Mouse (Mus musculus) forebrain, postnatal 0 days (tissue): ENCODE measurements around the gene Syt1. TPM values are rescaled to one million over a fixed set of nuclear protein-coding genes. Genes with fewer than 3 reads are reported as not detected.
A peak's percentile ranks its signal among the peaks of the same experiment; 100 is the strongest.

Experiments
- ATAC-seq: fragments of 200-750 bp; cut with Nextera tagmentation; 2 replicates; pipeline ENCODE4 v1.8.0; 2017; ENCODE audit warnings: mild to moderate bottlenecking, moderate library complexity
- DNase-seq: peaks from one replicate; pipeline ENCODE4 v3.0.0-alpha.2; 2015
- H3K27ac ChIP-seq: fragments of 300-500 bp; sonication (generic); 2 replicates; pipeline ENCODE4 v1.5.1; 2014; ENCODE audit warnings: low read depth, mild to moderate bottlenecking, antibody characterized with exemption, low read length, moderate library complexity, mixed read lengths
- H3K27me3 ChIP-seq: fragments of 300-500 bp; sonication (generic); 2 replicates; pipeline ENCODE4 v1.6.1; 2014; ENCODE audit warnings: mild to moderate bottlenecking, low read length, mixed read lengths; ENCODE audit not compliant: insufficient read depth
- H3K36me3 ChIP-seq: fragments of 300-500 bp; sonication (generic); 2 replicates; pipeline ENCODE4 v1.6.1; 2014; ENCODE audit warnings: mild to moderate bottlenecking, moderate library complexity; ENCODE audit not compliant: insufficient read depth
- H3K4me1 ChIP-seq: fragments of 300-500 bp; sonication (generic); 2 replicates; pipeline ENCODE4 v1.6.1; 2014; ENCODE audit warnings: antibody characterized with exemption; ENCODE audit not compliant: insufficient read depth
- H3K4me2 ChIP-seq: fragments of 300-500 bp; sonication (generic); 2 replicates; pipeline ENCODE4 v1.6.1; 2014; ENCODE audit warnings: low read depth, mild to moderate bottlenecking, moderate library complexity
- H3K4me3 ChIP-seq: fragments of 300-500 bp; sonication (generic); 2 replicates; pipeline ENCODE4 v1.5.1; 2014; ENCODE audit warnings: low read depth, low read length, mixed read lengths
- H3K9ac ChIP-seq: fragments of 300-500 bp; sonication (generic); 2 replicates; pipeline ENCODE4 v1.6.1; 2014; ENCODE audit warnings: mild to moderate bottlenecking
- H3K9me3 ChIP-seq: fragments of 300-500 bp; sonication (generic); 2 replicates; pipeline ENCODE4 v1.6.1; 2016; ENCODE audit warnings: low read length
- CTCF ChIP-seq: sonication (generic); IDR thresholded peaks from 2 replicates; pipeline ENCODE4 v1.5.1; 2016; ENCODE audit warnings: antibody characterized with exemption, control low read depth, low read depth
- WGBS: fragments of 180-500 bp; shearing (Covaris S2); extraction: QIAGEN DNeasy Blood & Tissue Kit; methylation state at CpG from one replicate; pipeline ENCODE4 v1.1.7; 2014; 5-methylcytosine and 5-hydroxymethylcytosine counted together
- polyA plus RNA-seq: library from polyadenylated mRNA; unstranded; fragments of >200 nt; fragmentation: Nextera tagmentation; extraction: Ambion mirVana; gene quantifications from 2 replicates; pipeline ENCODE4 v1.2.1, GENCODE M21; 2015
- total RNA-seq: library from RNA; depleted of rRNA; stranded (reverse); fragments of >200 nt; gene quantifications from 2 replicates; pipeline ENCODE4 v1.2.3, GENCODE M21; 2014; rRNA removed

The Syt1 gene
- 112 and 133 TPM in 2 replicates for total RNA-seq
- polyA plus RNA-seq, result 100 and 147 TPM in 2 replicates

GRCm38 (mm10) chr10:109010241-109011193 is at the start of gene Syt1:
Gene Syt1 (minus strand): TSS chr10:109010982.
- peak; percentile 98 for ATAC-seq
- peak within 1 kb of the TSS; percentile 91 for H3K9ac ChIP-seq
- peak within 1 kb of the TSS; percentile 97 for H3K4me2 ChIP-seq
- H3K4me1 ChIP-seq, result no peaks in the 10 kb centered on the region
- H3K27me3 ChIP-seq, result no peaks in the 10 kb centered on the region
- H3K4me3 ChIP-seq, result peak within 1 kb of the TSS; percentile 83
- DNase-seq, result peak; percentile 95
- H3K27ac ChIP-seq, result peak within 1 kb of the TSS; percentile 92
- no peaks in the 10 kb centered on the region for H3K36me3 ChIP-seq
- no peak for TF ChIP-seq CTCF
- H3K9me3 ChIP-seq, result no peaks in the 10 kb centered on the region
- WGBS, result 2% methylated on average over 37 of the region's 37 CpGs

DNA sequence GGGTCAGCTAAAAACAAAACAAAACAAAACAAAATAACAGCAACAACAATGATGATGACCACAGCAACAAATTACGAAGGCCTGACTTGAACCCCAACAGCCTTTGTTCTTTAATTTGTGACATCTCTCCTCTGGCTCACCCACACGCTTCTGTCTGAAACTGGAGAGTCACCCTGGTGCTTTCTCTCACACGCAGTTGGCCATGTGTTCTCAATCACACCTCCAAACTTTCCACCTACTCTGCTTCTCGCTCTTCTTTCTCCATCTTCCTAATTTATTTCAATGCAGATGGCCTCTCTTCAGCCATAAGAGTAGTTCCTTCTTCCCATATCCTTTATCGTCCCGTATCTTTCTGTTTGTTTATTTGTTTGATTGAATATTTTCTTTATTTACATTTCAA is 45.7 kb upstream of the Syt1 start:
- no peak for ATAC-seq
- 92% methylated on average over 6 of the region's 6 CpGs for WGBS
- H3K36me3 ChIP-seq, result no peaks in the 10 kb centered on the region

DNA sequence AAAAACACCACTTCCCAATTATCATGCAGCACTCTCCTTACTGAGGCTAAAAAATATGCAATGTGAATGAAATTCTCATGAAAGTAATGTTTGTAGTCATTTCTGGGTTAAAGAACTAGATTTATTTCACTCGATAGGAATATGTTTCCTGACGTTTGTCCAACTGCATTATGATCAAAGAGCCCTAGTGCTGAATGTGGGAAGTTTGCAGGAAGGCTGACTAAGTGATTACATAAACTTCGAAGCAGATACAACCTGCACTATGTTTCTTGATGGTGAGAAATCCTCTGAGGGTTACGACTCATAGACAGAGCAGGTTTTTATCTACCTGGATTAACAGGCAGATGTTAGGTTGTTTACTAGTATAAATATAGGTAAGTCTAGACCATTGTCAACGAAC is 36.8 kb upstream of the Syt1 start:
- H3K27me3 ChIP-seq, result no peaks in the 10 kb centered on the region
- DNase-seq, result no peak

More for the DNA sequence above, 45.7 kb upstream of the Syt1 start:
- Histone ChIP-seq H3K9me3 (no peaks in the 10 kb centered on the region), H3K27ac (no peak overlapping the region), H3K9ac (no peak overlapping the region), H3K4me3 (no peak overlapping the region), H3K27me3 (no peaks in the 10 kb centered on the region), H3K4me1 (no peaks in the 10 kb centered on the region), H3K4me2 (no peak overlapping the region)
- DNase-seq, result no peak
- no peak for TF ChIP-seq CTCF

DNA sequence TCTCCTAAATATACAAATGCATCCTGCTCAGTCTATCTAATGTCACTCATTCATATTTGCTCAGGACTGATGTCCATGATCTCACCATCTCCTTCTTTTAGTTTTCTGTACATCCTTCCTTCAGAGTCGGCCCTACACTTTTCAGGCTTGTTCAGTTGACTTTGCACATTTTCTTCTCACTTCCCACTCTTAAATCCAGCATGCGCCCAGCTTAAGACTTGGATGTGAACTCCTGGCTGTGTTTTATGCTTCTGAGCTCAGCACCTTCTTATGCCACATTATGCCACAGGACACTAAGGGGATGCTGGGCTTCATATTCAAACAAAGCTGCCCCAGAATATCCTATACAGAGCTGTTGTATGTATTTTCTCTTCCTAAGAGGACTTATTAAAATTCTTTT is 36.2 kb upstream of the Syt1 start:
- WGBS, result 78% methylated on average over 2 of the region's 2 CpGs

More for the DNA sequence above, 36.8 kb upstream of the Syt1 start:
- Histone ChIP-seq H3K36me3 (no peaks in the 10 kb centered on the region), H3K9ac (no peak overlapping the region), H3K9me3 (no peaks in the 10 kb centered on the region), H3K27ac (no peak overlapping the region), H3K4me1 (no peaks in the 10 kb centered on the region), H3K4me3 (no peak overlapping the region), H3K4me2 (no peak overlapping the region)
- WGBS, result 83% methylated on average over 5 of the region's 5 CpGs
- TF ChIP-seq CTCF, result no peak
- no peak for ATAC-seq

DNA sequence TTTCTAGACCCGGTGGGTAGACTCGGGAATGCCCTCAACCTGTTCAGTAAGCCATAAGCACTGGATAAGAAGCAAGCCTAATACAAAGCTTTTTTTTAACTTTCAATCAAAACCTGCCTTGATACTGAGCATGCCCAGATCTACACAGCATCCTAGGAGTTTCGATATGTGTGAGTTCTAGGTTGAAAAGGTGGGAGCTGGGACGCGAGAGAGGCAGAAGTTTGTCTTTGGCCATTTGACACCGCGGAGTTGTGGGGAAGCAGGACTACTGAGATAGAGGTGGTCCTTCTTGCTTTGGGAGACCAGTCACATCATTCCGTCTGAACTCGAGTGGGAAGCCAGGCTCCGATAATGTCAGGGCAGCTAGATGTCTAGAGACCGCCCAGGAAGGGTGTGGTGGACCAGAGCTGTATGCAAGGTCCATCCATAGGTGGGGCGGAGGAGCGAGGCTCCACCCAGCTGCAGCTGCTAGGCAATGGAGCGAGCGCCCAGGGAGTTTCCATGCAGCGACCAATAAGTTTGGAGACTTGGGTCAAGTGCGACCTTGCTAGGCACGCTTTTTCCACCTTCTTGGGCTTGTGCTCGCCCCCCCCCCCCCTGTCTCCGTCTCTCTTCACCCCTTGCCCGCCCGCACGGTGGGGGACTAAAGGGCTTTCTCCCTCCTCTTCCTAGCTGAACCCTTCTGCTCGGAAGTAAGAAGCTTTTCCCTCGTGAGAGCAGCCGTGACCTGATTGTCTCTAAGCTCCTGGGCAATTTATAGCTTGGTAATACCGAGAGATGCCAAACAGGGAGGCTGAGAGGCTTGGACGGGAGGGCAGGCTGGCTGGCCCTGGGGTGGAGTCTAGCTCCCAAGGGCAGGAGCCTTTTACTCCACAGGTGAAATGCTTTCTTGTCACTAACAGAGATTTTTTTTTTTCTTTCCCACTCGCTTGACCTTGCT is 714 bp upstream of the Syt1 start:
- Histone ChIP-seq H3K4me1 (no peaks in the 10 kb centered on the region), H3K36me3 (no peaks in the 10 kb centered on the region), H3K4me3 (peak overlapping the region; percentile 83), H3K27me3 (no peaks in the 10 kb centered on the region), H3K9ac (peak overlapping the region; percentile 91), H3K9me3 (no peaks in the 10 kb centered on the region), H3K4me2 (peak overlapping the region; percentile 97), H3K27ac (peak overlapping the region; percentile 21; the same call in 1 of the 2 replicates)
- 3% methylated on average over 28 of the region's 29 CpGs for WGBS
- DNase-seq (no peak), ATAC-seq (peak; percentile 76)
- no peak for TF ChIP-seq CTCF

More for the DNA sequence above, 36.2 kb upstream of the Syt1 start:
- Histone ChIP-seq H3K4me3 (no peak overlapping the region), H3K27ac (no peak overlapping the region), H3K9ac (no peak overlapping the region), H3K9me3 (no peaks in the 10 kb centered on the region), H3K4me1 (no peaks in the 10 kb centered on the region), H3K36me3 (no peaks in the 10 kb centered on the region), H3K4me2 (no peak overlapping the region), H3K27me3 (no peaks in the 10 kb centered on the region)
- no peak for DNase-seq
- ATAC-seq, result no peak
- TF ChIP-seq CTCF, result no peak

DNA sequence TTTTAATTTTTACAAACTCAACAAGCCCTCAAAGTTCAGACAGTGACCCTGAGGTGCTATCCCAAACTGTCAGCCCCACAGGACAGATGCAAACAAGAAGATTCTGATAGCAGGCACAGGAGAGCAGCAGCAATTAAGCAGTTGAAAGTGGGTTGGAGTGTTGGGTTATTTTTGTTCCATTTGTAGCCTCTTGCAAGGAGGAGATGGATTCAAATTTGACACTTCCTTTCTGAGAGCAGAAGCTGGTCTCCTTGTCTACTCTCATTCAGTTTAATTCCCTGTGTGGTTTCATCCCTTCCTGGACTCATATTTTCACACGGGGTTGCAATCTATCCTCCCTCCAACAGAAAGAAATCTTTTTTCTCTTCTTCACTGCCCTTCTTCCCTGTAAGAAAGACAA is 951 bp downstream of the Syt1 start:
- Histone ChIP-seq H3K4me3 (peak overlapping the region; percentile 83), H3K9me3 (no peaks in the 10 kb centered on the region), H3K4me2 (peak overlapping the region; percentile 97), H3K27me3 (no peaks in the 10 kb centered on the region), H3K27ac (peak overlapping the region; percentile 92), H3K36me3 (no peaks in the 10 kb centered on the region), H3K4me1 (no peaks in the 10 kb centered on the region), H3K9ac (peak overlapping the region; percentile 91)
- no peak for TF ChIP-seq CTCF
- WGBS, result 3% methylated on average over 1 of the region's 1 CpGs
- DNase-seq (no peak), ATAC-seq (no peak)
